Mouse (Mus musculus) liver, adult 2 months (tissue): ENCODE results near the gene Lmbr1l. TPM values are rescaled to one million over a fixed set of nuclear protein-coding genes. Genes with fewer than 3 reads are reported as not detected.

ENCODE experiments used
- DNase-seq: peaks from one replicate; pipeline ENCODE4 v3.0.0-alpha.2; 2011; ENCODE audit warnings: low read depth, low spot score; ENCODE audit errors: extremely low read depth
- H3K27ac ChIP-seq: fragments of 200-500 bp; replicated peaks from 2 replicates; pipeline ENCODE4 v1.5.1; 2012; ENCODE audit warnings: low read depth, mild to moderate bottlenecking, control low read depth, inconsistent platforms, low read length; ENCODE audit not compliant: insufficient read depth
- H3K27me3 ChIP-seq: fragments of 200-500 bp; 2 replicates; pipeline ENCODE4 v1.6.1; 2012; ENCODE audit warnings: mild to moderate bottlenecking, moderate library complexity, low read length, inconsistent platforms; ENCODE audit not compliant: control insufficient read depth, insufficient read depth
- H3K36me3 ChIP-seq: fragments of 200-500 bp; 2 replicates; pipeline ENCODE4 v1.6.1; 2012; ENCODE audit warnings: low read length, inconsistent platforms; ENCODE audit not compliant: control insufficient read depth, insufficient read depth
- H3K4me1 ChIP-seq: fragments of 200-500 bp; 2 replicates; pipeline ENCODE4 v1.6.1; 2011; ENCODE audit warnings: low read length; ENCODE audit not compliant: control insufficient read depth, insufficient read depth
- H3K4me3 ChIP-seq: fragments of 200-500 bp; 2 replicates; pipeline ENCODE4 v1.5.1; 2011; ENCODE audit warnings: low read depth, mild to moderate bottlenecking, control low read depth, low read length, moderate library complexity; ENCODE audit not compliant: insufficient read depth
- H3K79me2 ChIP-seq: fragments of 200-500 bp; 2 replicates; pipeline ENCODE4 v1.6.1; 2012; ENCODE audit warnings: inconsistent platforms, mild to moderate bottlenecking, low read length, moderate library complexity; ENCODE audit not compliant: control insufficient read depth, insufficient read depth
- H3K9ac ChIP-seq: fragments of 200-500 bp; 2 replicates; pipeline ENCODE4 v1.6.1; 2012; ENCODE audit warnings: low read depth, mild to moderate bottlenecking, control low read depth, inconsistent platforms, low read length
- CTCF ChIP-seq: fragments of 200-500 bp; IDR thresholded peaks from 2 replicates; pipeline ENCODE4 v1.5.1; 2011; ENCODE audit warnings: low read depth, low read length, control low read depth
- POLR2A ChIP-seq: fragments of 200-500 bp; IDR thresholded peaks from 2 replicates; pipeline ENCODE4 v1.6.1; 2011; ENCODE audit warnings: low read length, control low read depth; ENCODE audit not compliant: insufficient read depth; ENCODE audit errors: extremely low read depth
- WGBS: fragments of 180-500 bp; shearing (Covaris S2); methylation state at CpG from one replicate; pipeline ENCODE4 v1.1.7; 2018; 5-methylcytosine and 5-hydroxymethylcytosine counted together
- polyA plus RNA-seq: library from polyadenylated mRNA; depleted of rRNA; stranded (reverse); fragments of >200 nt; gene quantifications from 2 replicates; pipeline ENCODE4 v1.2.3, GENCODE M21; 2012; rRNA removed
- total RNA-seq: library from RNA; depleted of rRNA; stranded (reverse); fragments of >200 nt; gene quantifications from 2 replicates; pipeline ENCODE4 v1.2.3, GENCODE M21; 2014; rRNA removed

Gene Lmbr1l
- total RNA-seq: 24.3 and 28.8 TPM in 2 replicates
- 21.3 and 32.4 TPM in 2 replicates for polyA plus RNA-seq

DNA sequence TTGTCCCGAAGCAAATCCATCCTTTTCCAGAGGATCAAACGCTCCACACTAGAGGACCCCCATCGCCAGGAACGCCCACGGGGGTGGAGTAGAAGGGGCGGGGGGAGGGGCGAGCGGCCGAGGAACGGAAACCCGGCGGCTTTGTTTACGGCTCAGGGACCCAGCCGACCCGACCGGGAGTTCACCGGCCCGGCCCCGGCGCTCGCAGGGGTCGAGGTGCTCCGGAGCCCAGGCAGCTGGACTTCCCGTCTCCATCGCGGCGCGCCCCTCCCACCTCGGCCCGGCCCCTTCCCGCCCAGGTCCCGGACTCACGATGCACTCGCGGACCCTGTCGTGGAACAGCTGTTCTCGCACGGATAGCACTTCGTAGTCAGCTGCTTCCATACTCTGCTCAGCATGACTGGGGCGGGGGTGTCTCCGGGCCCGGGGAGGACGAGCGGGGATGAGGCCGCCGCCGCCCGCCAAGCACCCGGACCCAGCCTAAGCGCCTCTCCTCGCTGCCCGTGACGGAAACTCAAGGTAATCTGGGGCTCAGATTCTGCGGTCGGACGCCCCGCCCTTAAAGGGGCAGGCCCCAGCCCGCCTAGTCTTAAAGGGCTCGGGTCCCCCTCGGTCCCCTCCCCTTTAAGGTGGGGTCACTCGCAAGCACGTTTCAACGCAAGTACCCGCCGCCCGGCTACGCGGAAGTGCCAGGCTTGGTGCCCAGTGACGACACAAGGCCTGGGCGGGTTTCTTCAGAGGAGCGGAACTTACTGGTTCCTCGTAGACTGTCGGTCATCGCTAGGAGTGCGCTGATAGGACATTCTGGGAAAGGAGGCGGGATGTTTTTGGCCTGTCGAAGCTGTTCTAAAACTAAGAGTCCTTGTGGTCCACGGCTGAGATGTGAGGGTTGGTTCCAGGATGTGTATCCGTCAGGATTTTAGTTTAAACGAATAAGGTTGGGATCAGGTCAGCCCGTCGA lies at the start of gene Lmbr1l:
Gene Lmbr1l, minus strand, starts transcription at position 694 of the 961 bp plus-strand sequence.
- peak; percentile 98 for DNase-seq

DNA sequence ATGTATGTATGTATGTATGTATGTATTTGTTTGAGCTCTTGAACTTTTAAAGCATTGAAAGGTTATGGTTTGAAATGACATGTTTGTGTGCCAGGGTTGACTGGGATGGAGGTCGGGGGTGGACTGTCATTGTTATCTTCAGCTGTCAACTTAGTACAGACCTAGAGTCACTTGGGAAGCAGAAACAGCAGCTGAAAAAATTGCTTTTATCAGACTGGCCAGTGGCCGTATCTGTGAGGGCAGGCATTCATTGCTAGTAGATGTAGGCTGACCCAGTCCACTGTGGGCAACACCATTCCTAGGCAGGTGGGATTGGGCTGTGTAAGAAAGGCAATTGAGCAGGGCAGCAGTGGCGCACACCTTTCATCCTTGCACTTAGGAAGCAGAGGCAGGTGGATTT lies 41.5 kb upstream of the Lmbr1l start:
- Histone ChIP-seq H3K27me3 (no peaks in the 10 kb centered on the region; the same call in 1 of the 2 replicates), H3K79me2 (no peaks in the 10 kb centered on the region), H3K36me3 (no peaks in the 10 kb centered on the region), H3K9ac (no peak overlapping the region), H3K4me3 (no peak overlapping the region), H3K4me1 (no peaks in the 10 kb centered on the region), H3K27ac (no peak overlapping the region)
- 77% methylated on average over 3 of the region's 3 CpGs for WGBS
- no peak for DNase-seq
- TF ChIP-seq POLR2A (no peak), CTCF (no peak)

More for the DNA sequence above, at the start of gene Lmbr1l:
- H3K27ac ChIP-seq: peak within 1 kb of the TSS; percentile 88
- H3K27me3 ChIP-seq: no peaks in the 10 kb centered on the region
- TF ChIP-seq POLR2A (peak; percentile 88; the same call in 1 of the 2 replicates), CTCF (no peak)
- WGBS: under 1% methylated on average over 82 of the region's 82 CpGs
- peaks cover under 1% of the 10 kb centered on the region; the same call in 1 of the 2 replicates for H3K36me3 ChIP-seq
- H3K4me3 ChIP-seq: peak within 1 kb of the TSS; percentile 87
- peak within 1 kb of the TSS; percentile 90 for H3K9ac ChIP-seq
- H3K79me2 ChIP-seq: peaks cover 9% of the 10 kb centered on the region; the same call in 1 of the 2 replicates
- H3K4me1 ChIP-seq: peaks cover 16% of the 10 kb centered on the region

DNA sequence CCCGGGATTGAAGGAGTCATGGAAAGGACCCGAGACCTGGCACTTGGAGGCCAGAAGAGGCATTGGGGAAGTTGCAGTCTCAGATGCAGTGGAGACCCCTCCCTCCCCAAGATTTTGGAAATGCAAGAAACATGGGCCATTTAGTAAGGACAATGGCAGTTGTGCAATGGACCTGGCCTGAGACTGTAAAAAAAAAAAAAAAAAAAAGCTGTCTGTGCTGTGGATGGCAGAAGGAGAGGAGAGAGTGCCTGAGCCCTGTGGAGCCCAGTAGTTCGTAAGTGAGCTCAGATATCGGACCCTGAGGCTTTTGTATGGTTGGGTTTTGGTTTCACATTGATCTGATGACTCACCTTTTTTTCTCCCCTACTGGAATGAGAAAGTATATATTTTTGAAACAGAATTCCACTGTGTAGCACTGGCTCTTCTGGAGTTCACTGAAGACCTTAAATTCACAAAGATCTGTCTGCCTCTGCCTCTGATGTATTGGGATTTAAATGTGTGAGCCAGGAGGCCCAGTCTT lies 40.9 kb upstream of the Lmbr1l start:
- no peaks in the 10 kb centered on the region; the same call in 1 of the 2 replicates for H3K27me3 ChIP-seq
- H3K79me2 ChIP-seq: no peaks in the 10 kb centered on the region
- H3K36me3 ChIP-seq: no peaks in the 10 kb centered on the region
- H3K9ac ChIP-seq: no peak overlapping the region
- no peak overlapping the region for H3K27ac ChIP-seq
- DNase-seq: no peak
- H3K4me3 ChIP-seq: no peak overlapping the region
- WGBS: 96% methylated on average over 4 of the region's 4 CpGs
- no peak for TF ChIP-seq POLR2A
- no peaks in the 10 kb centered on the region for H3K4me1 ChIP-seq

DNA sequence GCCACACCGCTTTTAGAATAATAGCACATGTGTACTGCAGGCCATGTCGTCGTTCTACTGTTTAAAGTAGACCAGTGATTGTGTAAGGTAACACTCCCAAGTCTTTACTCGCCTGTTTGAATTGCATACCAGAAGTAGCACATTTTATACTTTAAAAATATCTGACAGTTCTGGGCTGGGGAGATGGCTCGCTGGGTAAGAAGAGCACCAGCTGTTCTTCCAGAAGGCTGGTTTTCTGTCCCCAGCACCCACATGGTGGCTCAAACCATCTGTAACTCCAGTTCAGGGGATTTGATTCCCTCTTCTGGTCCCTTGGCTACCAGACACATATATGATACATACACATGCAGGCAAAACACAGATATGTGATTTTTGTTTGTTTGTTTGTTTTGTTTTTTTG lies 39.4 kb upstream of the Lmbr1l start:
- no peak overlapping the region for H3K4me3 ChIP-seq
- no peaks in the 10 kb centered on the region for H3K36me3 ChIP-seq
- H3K27ac ChIP-seq: no peak overlapping the region
- no peak for TF ChIP-seq POLR2A
- no peak for TF ChIP-seq CTCF
- H3K4me1 ChIP-seq: no peaks in the 10 kb centered on the region; the same call in 1 of the 2 replicates
- 87% methylated on average over 5 of the region's 5 CpGs for WGBS
- no peaks in the 10 kb centered on the region for H3K79me2 ChIP-seq
- no peaks in the 10 kb centered on the region; the same call in 1 of the 2 replicates for H3K27me3 ChIP-seq
- DNase-seq: no peak
- H3K9ac ChIP-seq: no peak overlapping the region

DNA sequence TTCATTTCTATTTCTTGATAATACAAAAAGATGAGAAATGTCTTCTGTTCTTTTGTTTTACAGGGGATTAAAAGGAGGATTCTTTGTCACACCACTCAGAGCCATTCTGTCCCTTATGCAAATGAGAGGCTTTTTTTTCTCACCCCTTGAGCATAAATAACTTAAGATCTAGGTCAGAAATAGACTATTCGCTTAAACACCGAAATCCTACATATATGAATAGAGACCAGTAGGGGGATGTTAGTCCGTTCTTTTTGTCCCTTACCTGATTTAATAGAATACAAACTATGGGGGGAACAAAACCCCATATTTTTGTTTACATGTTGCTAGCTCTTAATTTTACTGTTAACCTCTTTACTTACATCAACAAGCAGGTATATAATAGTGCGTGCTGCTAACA lies 38.0 kb upstream of the Lmbr1l start:
- no peak overlapping the region for H3K9ac ChIP-seq
- no peak for TF ChIP-seq POLR2A
- no peaks in the 10 kb centered on the region; the same call in 1 of the 2 replicates for H3K4me1 ChIP-seq
- no peak overlapping the region for H3K4me3 ChIP-seq
- no peaks in the 10 kb centered on the region for H3K79me2 ChIP-seq
- DNase-seq: no peak
- no peaks in the 10 kb centered on the region; the same call in 1 of the 2 replicates for H3K27me3 ChIP-seq
- H3K27ac ChIP-seq: no peak overlapping the region
- 96% methylated on average over 4 of the region's 4 CpGs for WGBS
- H3K36me3 ChIP-seq: no peaks in the 10 kb centered on the region
